Mouse (Mus musculus): ENCODE data around the gene Osbpl5.

DNA sequence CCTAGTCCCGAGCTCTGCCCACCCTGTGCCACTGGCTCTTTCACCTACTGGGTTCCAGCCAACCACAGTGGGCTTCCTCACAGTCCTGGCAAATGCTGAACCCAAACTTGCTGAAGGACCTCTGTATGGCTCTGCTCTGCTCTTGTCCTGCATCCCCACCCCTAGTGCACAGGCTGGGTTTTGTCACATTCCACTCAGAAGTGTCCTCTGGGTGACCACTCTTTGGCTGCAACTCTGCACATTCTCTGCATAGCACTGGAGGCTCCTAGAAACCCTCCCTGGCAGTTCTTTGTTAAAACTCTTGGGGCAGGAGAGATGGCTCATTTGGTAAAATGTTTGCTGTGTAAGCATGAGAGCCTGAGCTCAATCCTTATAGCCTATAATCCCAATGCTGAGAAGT lies 39.0 kb downstream of the Osbpl5 start:
- TF ChIP-seq CTCF (IDR thresholded peaks at IDR 0.05; ENCODE audit: borderline replicate concordance, control insufficient read depth, extremely low read depth, insufficient read depth, low read length, poor library complexity) (no peak), POLR2A (IDR thresholded peaks at IDR 0.05; ENCODE audit: control insufficient read depth, extremely low read depth, insufficient read depth, low read length, poor library complexity) (no peak)

Measured in thymus, adult 2 months (tissue).